Mouse (Mus musculus) layer of hippocampus, adult 9-10 months (tissue): ENCODE measurements at regions not wholly inside any gene's neighbourhood (a gene's known extent, or its start where the extent isn't known, plus 50 kb on each side); places are given as distances from the start of the nearest gene placed in this dataset.

ENCODE experiments used
- DNase-seq: peaks from one replicate; pipeline ENCODE4 v3.0.0; 2022; ENCODE audit warnings: low spot score

DNA sequence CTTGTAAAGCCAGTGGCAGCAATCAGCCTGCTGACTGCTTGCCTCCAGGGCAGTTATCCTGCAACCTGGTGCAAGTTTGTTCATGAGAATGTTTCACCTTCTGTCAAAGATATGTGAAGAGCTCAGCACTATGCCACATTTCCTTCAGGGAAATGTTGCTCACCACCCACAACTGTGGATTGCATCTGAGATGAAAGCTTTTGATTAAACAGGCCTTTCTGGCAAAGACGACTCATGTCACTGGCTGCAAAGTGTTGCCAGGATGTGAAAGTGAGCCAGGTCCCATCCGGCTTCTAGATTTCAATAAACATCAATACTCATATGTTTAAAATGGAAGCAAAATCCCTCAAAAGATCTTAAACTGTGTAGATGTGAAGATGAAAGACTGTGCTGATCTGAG lies 2121.0 kb downstream of the Gm37988 start:
- no peak for DNase-seq

GRCm38 (mm10) chr1:6931876-6932275 lies 2124.2 kb downstream of the Gm37988 start:
- no peak for DNase-seq

GRCm38 (mm10) chr1:6969838-6970237 lies 2162.1 kb downstream of the Gm37988 start:
- DNase-seq: no peak

- DNase-seq: no peak
Measured at GRCm38 (mm10) chr1:6973749-6974327, 2166.1 kb downstream of the Gm37988 start.

GRCm38 (mm10) chr1:6979626-6980025 lies 2171.9 kb downstream of the Gm37988 start:
- peak; percentile 1 for DNase-seq

GRCm38 (mm10) chr1:6984226-6984625 lies 2176.5 kb downstream of the Gm37988 start:
- no peak for DNase-seq

GRCm38 (mm10) chr1:6997611-6998010 lies 2189.9 kb downstream of the Gm37988 start:
- no peak for DNase-seq

DNA sequence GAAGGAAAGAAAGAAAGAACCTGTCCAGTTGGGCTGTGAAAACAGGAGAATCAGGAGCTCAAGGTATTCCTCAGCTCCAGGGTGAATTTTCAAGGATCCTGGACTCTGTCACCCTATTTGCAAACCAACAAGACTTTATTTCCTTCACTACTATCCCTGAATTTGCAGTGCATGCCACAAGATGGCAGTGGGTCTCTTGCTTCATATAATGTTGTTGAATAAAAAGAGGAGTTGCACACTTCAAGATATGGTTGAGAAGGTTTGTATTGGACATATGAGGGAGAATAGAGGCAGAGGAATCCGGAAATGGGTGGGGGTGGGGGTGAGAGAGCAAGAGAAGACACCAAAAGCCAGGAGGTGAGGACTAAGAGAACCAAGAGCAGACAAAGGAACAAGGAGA lies 2202.5 kb downstream of the Gm37988 start:
- DNase-seq: peak; percentile 32
